Mouse (Mus musculus) kidney, adult 9 months (tissue): ENCODE measurements around the gene 9230104L09Rik.

Experiments used
- DNase-seq: peaks from one replicate; pipeline ENCODE4 v3.0.0; 2022

9230104L09Rik gene

GRCm38 (mm10) chr2:148851116-148851906 is 13.5 kb downstream of the 9230104L09Rik start:
- DNase-seq: peak; percentile 91

DNA sequence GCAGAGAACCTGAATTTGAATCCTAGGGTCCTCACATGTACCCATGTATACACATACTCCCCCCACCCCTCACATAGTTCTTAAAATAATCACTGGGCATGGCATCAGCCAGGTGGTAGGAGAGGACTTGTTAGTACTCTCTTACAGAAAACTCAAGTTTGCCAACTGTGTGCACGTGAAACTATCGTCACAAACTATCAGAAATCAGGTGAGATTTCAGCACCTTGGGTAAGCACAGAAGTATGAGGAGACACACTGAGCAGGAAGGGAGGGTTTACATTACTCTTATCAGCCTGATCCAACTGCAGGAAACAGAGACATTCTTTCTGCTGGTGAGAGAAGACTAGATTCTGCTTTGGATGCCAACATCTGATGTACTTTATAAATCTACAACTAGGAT is 25.6 kb downstream of the 9230104L09Rik start:
- DNase-seq: no peak

DNA sequence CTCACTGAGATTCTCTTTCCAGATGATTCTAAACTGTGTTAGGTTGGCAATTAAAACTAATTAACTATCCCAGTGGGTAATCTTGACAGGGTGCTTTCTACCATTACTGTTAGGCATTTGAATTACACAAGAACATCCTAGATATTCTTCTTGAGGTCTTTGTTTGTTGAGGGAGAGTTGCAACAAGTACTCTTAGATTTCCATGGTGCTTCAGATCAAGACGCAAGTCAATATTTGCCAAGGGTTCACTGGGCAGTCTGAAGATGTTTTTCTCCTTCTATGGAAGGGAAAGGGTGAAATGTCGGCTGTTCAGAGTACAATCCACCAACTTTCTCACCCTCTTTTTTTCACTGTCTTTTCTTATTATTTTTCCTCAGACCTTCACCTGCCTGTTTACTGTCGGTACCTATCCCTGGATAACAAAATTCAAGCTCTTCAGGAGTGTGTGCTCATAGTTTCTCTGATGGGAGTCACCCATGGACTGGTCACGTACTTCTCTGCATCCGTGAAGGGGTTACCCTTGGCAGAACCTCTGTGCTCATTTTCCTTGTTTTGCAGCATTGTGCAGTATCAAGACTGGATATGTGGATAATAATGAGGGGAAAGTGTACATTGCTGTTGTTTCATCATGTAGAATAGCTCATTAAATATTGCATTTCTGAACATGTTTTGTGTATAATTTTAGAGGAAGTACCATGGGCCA is 26.6 kb downstream of the 9230104L09Rik start:
- no peak for DNase-seq

DNA sequence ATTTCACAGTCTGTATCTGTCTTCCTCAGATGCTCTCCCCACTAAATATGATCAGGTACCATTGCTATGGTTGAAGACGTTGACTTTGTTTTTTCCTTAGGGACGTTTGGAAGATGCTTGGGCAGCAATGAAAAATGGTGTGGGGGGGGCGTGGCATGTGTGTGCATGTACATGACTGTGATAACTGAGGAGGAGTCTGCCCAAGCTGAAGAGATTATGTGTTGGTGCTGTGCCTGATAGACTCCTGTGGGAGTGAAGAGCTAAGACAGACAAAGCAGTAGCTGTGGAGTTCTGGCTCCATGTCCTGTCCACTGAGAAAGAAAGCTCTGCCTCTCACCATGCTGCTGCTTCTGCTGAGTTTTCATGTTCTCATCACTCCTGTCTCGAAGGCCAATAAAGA is 29.9 kb downstream of the 9230104L09Rik start, which contains the start of gene Cst9:
Gene Cst9 (plus strand): TSS at position 236 of the 400 bp plus-strand sequence.
- no peak for DNase-seq

DNA sequence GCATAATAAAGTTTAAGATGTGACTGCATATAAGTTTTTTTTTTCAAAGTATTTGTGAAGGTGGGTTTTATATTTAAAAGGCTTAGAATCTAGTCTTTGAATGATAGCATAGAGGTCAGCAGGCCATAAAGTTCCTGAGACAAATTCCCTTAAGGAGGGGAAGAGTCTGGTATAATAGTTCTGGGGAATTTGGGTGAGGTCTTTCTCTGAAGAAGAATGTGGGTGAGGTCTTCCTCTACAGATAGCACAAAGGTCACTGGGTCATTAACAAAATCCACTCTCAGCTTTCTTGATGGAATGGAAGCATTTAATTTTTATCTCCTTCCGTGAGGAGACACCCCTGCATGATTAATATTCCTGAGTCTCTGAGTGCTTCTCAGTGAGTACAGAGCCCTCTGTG is 38.9 kb downstream of the 9230104L09Rik start:
- no peak for DNase-seq

DNA sequence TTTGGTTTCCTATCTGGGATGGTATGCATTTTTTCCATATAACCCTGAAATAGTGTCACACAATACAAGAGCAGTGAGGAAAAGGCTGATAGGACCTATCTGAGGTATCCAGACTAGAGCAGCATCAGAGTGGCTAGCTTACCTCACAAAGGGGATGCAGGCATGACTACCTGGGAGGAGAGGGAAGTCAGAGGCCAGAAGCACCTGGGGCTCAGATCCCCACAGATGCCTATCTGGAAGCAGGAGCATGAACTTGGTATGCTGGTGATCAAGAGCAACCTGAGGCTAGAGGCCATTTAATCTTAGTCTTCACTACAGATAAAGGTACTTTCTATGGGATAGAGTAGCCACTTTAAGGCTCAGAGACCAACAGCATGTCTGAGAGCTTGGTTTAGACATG is 44.9 kb downstream of the 9230104L09Rik start, which contains the start of gene Cst13:
Gene Cst13 (plus strand): TSS at position 173 of the 400 bp plus-strand sequence.
- DNase-seq: no peak

DNA sequence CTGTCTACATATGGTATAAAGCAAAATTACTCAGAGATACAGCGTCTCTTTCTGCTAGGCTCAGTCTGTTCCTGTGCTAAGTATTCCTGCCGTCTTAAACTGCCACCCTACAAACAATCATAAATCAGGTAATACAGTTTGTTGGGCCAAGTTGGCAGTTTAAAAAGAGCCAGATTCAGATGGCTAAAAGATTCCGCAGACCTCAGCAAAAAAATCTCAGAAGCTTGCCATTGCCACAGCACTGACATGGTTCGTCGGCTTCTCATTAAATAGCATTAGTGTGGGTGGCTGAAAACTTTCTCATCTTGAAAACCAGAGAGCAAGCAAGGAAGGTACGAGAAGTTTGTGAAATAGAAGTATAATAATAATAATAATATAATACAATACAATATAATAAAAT is 58.1 kb downstream of the 9230104L09Rik start:
- DNase-seq: peak; percentile 3

DNA sequence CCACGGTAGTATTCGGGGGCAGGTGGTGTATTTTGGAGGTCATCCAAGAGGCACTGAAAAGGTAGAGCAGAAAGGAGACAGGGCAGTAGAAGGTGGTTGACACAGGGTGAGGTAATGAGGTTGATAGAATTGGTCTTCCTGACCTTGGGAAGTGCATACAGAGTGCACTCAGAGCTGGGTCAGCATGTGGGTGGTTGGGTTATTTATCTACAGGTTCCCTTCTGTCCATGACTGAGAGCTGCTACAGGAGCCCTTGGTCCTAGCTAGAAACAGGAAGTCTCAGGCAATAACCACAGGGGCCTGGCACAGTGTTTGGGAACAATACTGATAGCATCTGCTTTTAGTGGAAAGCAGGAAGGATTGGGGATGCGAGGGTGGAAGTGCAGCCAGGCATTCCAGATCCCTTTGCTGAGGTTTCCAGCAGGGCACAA is 63.3 kb downstream of the 9230104L09Rik start:
- DNase-seq: peak; percentile 14

DNA sequence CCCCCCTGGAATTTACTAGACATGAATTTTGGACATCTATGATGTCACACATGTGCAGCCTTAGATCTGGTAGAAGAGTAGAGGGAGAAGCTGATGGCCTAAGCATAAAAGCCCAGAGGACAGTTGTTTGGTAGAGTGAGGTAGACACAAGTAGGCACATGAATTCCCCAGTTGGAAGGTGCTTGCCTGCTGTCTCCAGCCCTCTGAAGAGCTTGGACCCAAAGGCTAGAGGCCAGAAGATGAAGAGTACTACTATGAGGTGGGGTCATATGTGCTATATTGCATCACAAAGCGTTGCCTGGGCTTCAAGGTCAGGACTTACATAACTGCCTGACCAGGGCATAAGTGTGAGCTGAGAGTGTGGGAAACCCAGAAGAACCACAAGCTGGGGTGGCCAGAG is 66.4 kb downstream of the 9230104L09Rik start, which contains the start of gene Cst8:
Gene Cst8 (plus strand): TSS at position 301 of the 400 bp plus-strand sequence.
- DNase-seq: no peak
